Mouse (Mus musculus): ENCODE results near the gene Tagln2.

- TF ChIP-seq CTCF (IDR thresholded peaks at IDR 0.05; ENCODE audit: control insufficient read depth, insufficient read depth, insufficient read length) (no peak), MAX (IDR thresholded peaks at IDR 0.05) (no peak), FOSL1 (IDR thresholded peaks at IDR 0.05; ENCODE audit: insufficient read depth, low read length, poor library complexity, severe bottlenecking) (no peak), USF1 (IDR thresholded peaks at IDR 0.05; ENCODE audit: low read depth) (no peak), MYOD1 (IDR thresholded peaks at IDR 0.05; ENCODE audit: control insufficient read depth, insufficient read length, low read depth) (no peak)
Observed at GRCm38 (mm10) chr1:172455416-172455815, 44.4 kb upstream of the Tagln2 start.
